Mouse (Mus musculus): Measurements from ENCODE around the gene Pygo1. TPM values are rescaled to one million over a fixed set of nuclear protein-coding genes. Genes with fewer than 3 reads are reported as not detected.
A peak's percentile ranks its signal among the peaks of the same experiment; 100 is the strongest.

Pygo1 gene
- polyA plus RNA-seq, 2 experiments, result 8.4 to 11.0 TPM

DNA sequence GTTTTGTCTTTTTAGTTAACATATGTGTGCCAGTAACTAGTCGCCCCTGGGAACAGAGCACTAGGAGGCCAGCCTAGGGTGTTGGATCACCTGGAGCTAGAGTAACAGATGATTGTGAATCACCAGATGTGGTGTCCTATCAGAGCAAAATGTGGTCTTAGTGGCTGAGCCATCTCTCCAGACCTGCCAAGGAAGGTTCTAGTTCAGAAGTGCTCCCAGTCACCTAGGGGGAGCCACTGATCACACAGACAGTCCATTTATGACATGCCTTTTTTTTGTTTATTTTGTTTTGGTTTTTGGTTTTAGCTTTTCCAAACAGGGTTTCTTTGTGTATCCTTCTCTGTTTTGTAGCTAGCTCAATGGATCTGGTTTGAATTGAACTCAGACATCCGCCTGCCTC lies 14.1 kb upstream of the Pygo1 start:
- ATAC-seq (ENCODE audit: low FRiP score, low read depth) (no peak), DNase-seq (ENCODE audit: low spot score) (no peak)
- no peaks in the 10 kb centered on the region for H3K9me3 ChIP-seq (ENCODE audit: control insufficient read depth, low read length)
- no peaks in the 10 kb centered on the region for H3K36me3 ChIP-seq (ENCODE audit: control insufficient read depth, insufficient read depth, low read length)
- TF ChIP-seq POLR2A (IDR thresholded peaks at IDR 0.05; ENCODE audit: borderline replicate concordance, extremely low read depth, insufficient read depth, insufficient read length), result no peak
- H3K4me3 ChIP-seq (replicated peaks; ENCODE audit: low read length), result no peak overlapping the region
- no peak overlapping the region for H3K9ac ChIP-seq (ENCODE audit: low read depth, low read length, severe bottlenecking)
- H3K27ac ChIP-seq (replicated peaks; ENCODE audit: low read depth, low read length), result no peak overlapping the region
- no peak overlapping the region for H3K4me2 ChIP-seq (replicated peaks; ENCODE audit: low read depth, low read length, severe bottlenecking)
- 88% methylated on average over 2 of the region's 2 CpGs for WGBS
- no peaks in the 10 kb centered on the region for H3K27me3 ChIP-seq (ENCODE audit: control insufficient read depth, insufficient read depth, low read length)
- peaks cover 5% of the 10 kb centered on the region; the same call in 1 of the 2 replicates for H3K4me1 ChIP-seq (ENCODE audit: control insufficient read depth, insufficient read depth, low read length)

DNA sequence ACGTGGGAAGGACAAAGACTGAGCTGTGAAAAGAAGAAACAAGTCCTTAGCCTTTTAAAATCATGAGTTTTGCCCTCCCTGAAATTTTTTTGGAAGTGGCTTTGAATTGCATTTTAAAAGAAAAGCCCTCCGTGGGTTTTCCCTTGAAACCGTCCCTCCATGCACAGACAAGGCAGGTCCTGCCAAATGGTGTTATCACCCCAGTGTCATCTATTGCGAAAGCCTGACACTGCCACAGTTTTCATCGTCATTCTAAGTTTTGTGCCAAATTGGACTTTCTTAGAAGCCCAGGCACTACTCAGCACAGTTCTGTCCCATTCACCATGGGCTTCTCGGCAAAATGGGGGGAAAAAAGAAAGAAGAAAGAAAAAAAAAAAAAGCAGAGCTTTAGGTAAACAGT lies 11.9 kb upstream of the Pygo1 start:
- no peak overlapping the region for H3K4me2 ChIP-seq (replicated peaks; ENCODE audit: low read depth, low read length, severe bottlenecking)
- H3K27ac ChIP-seq (replicated peaks; ENCODE audit: low read depth, low read length), result no peak overlapping the region
- H3K9me3 ChIP-seq (ENCODE audit: control insufficient read depth, low read length), result no peaks in the 10 kb centered on the region
- TF ChIP-seq POLR2A (IDR thresholded peaks at IDR 0.05; ENCODE audit: borderline replicate concordance, extremely low read depth, insufficient read depth, insufficient read length), result no peak
- H3K4me1 ChIP-seq (ENCODE audit: control insufficient read depth, insufficient read depth, low read length), result no peaks in the 10 kb centered on the region
- H3K36me3 ChIP-seq (ENCODE audit: control insufficient read depth, insufficient read depth, low read length), result no peaks in the 10 kb centered on the region
- ATAC-seq (ENCODE audit: low FRiP score, low read depth) (no peak), DNase-seq (ENCODE audit: low spot score) (no peak)
- WGBS, result 73% methylated on average over 6 of the region's 6 CpGs
- H3K9ac ChIP-seq (ENCODE audit: low read depth, low read length, severe bottlenecking), result no peak overlapping the region
- H3K4me3 ChIP-seq (replicated peaks; ENCODE audit: low read length), result no peak overlapping the region
- H3K27me3 ChIP-seq (ENCODE audit: control insufficient read depth, insufficient read depth, low read length), result no peaks in the 10 kb centered on the region

DNA sequence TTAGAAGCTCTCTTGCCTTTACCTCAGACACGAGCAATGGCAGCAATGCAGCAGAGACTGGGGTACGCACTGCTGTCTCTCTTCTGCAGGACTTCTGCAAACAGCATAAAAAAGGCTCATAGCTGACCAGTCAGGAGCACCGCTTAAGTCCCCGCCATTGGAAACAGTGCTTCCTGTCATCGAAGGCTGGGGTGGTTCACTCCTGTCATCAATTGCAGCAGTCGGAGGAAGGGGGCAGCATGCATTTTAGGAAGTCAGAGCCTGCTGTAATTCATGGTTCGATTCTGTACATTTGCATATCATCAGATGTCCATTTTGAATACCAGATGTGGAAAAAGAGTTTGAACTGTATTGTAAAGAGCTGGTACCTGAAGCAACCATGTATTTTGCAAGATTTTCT lies 9.7 kb upstream of the Pygo1 start:
- no peak for TF ChIP-seq POLR2A (IDR thresholded peaks at IDR 0.05; ENCODE audit: borderline replicate concordance, extremely low read depth, insufficient read depth, insufficient read length)
- Histone ChIP-seq H3K27me3 (ENCODE audit: control insufficient read depth, insufficient read depth, low read length) (no peaks in the 10 kb centered on the region), H3K9me3 (ENCODE audit: control insufficient read depth, low read length) (no peaks in the 10 kb centered on the region), H3K36me3 (ENCODE audit: control insufficient read depth, insufficient read depth, low read length) (no peaks in the 10 kb centered on the region), H3K4me3 (replicated peaks; ENCODE audit: low read length) (no peak overlapping the region), H3K9ac (ENCODE audit: low read depth, low read length, severe bottlenecking) (no peak overlapping the region), H3K4me1 (ENCODE audit: control insufficient read depth, insufficient read depth, low read length) (no peaks in the 10 kb centered on the region), H3K27ac (replicated peaks; ENCODE audit: low read depth, low read length) (no peak overlapping the region), H3K4me2 (replicated peaks; ENCODE audit: low read depth, low read length, severe bottlenecking) (no peak overlapping the region)
- DNase-seq (ENCODE audit: low spot score), result no peak
- WGBS, result 69% methylated on average over 7 of the region's 7 CpGs
- ATAC-seq (ENCODE audit: low FRiP score, low read depth), result no peak

DNA sequence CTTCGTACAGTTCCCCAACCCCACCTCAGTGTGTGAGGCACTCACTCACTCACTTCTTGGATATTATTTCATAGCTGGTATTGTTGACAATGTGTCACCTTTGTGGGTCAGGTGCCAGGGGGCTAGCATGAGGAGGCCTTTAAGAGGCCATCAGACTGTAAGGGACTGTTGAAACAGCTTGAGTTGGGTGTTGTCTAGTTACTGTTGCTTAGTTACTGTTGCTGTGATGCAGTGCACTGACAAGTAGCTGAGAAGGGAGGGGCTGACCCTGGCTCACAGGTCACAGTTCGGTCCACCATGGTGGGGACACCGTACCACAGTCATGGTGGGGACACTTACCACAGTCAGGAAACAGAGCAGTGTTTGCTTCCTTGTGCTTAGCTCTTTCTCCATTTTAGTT lies 2.4 kb upstream of the Pygo1 start:
- Histone ChIP-seq H3K9ac (ENCODE audit: low read depth, low read length, severe bottlenecking) (no peak overlapping the region), H3K4me3 (replicated peaks; ENCODE audit: low read length) (no peak overlapping the region), H3K9me3 (ENCODE audit: control insufficient read depth, low read length) (no peaks in the 10 kb centered on the region), H3K27me3 (ENCODE audit: control insufficient read depth, insufficient read depth, low read length) (no peaks in the 10 kb centered on the region), H3K4me1 (ENCODE audit: control insufficient read depth, insufficient read depth, low read length) (peaks cover 17% of the 10 kb centered on the region), H3K27ac (replicated peaks; ENCODE audit: low read depth, low read length) (no peak overlapping the region), H3K36me3 (ENCODE audit: control insufficient read depth, insufficient read depth, low read length) (no peaks in the 10 kb centered on the region), H3K4me2 (replicated peaks; ENCODE audit: low read depth, low read length, severe bottlenecking) (no peak overlapping the region)
- ATAC-seq (ENCODE audit: low FRiP score, low read depth) (no peak), DNase-seq (ENCODE audit: low spot score) (no peak)
- WGBS, result 93% methylated on average over 3 of the region's 3 CpGs
- no peak for TF ChIP-seq POLR2A (IDR thresholded peaks at IDR 0.05; ENCODE audit: borderline replicate concordance, extremely low read depth, insufficient read depth, insufficient read length)

DNA sequence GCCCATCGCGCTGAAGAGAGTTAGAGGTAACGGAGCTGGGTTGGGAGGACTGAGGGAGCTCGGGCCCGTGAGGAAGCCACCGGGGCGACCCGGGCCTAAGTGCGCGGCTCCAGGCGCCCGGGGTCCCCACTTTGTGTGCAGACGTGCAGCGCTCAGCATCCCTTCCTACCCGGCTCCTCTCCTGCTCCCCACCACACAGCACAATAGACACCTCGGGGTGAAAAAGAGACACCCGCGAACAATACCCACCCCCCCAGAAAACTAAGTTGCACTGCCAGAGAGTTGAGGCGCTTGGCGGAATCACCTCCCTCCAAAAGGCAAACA lies 452 bp downstream of the Pygo1 start:
- ATAC-seq (ENCODE audit: low FRiP score, low read depth) (peak; percentile 53), DNase-seq (ENCODE audit: low spot score) (no peak)
- Histone ChIP-seq H3K27me3 (ENCODE audit: control insufficient read depth, insufficient read depth, low read length) (no peaks in the 10 kb centered on the region), H3K4me1 (ENCODE audit: control insufficient read depth, insufficient read depth, low read length) (peaks cover 17% of the 10 kb centered on the region), H3K4me2 (replicated peaks; ENCODE audit: low read depth, low read length, severe bottlenecking) (peak overlapping the region; percentile 73), H3K9ac (ENCODE audit: low read depth, low read length, severe bottlenecking) (peak overlapping the region; percentile 99), H3K27ac (replicated peaks; ENCODE audit: low read depth, low read length) (peak overlapping the region; percentile 95), H3K4me3 (replicated peaks; ENCODE audit: low read length) (peak overlapping the region; percentile 83), H3K36me3 (ENCODE audit: control insufficient read depth, insufficient read depth, low read length) (no peaks in the 10 kb centered on the region), H3K9me3 (ENCODE audit: control insufficient read depth, low read length) (no peaks in the 10 kb centered on the region)
- WGBS, result under 1% methylated on average over 19 of the region's 20 CpGs
- no peak for TF ChIP-seq POLR2A (IDR thresholded peaks at IDR 0.05; ENCODE audit: borderline replicate concordance, extremely low read depth, insufficient read depth, insufficient read length)

DNA sequence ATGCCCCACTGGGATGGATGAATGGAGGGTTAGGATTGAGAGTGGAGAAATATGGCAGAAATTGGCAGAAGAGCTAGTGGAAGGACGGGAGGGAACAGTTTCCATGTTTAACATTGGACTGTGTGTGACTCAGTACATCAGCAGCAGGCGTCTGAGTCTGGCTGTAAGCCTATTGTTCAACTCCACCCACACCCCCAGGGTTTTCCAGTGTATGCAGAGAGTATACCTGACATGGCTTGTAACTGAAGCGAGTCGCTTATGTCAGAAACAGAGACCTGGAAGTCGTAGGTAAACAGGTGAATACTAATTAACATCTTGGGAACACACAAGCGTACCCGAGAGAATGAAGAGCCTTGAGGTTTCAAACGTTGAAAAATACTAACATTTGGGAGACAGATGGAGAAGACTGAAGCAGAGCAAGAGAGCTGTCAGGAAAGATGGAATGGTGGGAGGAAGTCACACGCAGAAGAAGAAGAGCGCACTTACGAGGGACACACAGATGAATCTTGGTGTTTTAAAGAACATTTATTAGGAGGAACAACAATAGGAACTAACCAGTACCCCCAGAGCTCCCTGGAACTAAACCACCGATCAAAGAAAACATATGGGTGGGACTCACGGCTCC lies 5.8 kb downstream of the Pygo1 start:
- no peak overlapping the region for H3K9ac ChIP-seq (ENCODE audit: low read depth, low read length, severe bottlenecking)
- peaks cover 18% of the 10 kb centered on the region for H3K36me3 ChIP-seq (ENCODE audit: control insufficient read depth, insufficient read depth, low read length)
- H3K27ac ChIP-seq (replicated peaks; ENCODE audit: low read depth, low read length), result no peak overlapping the region
- ATAC-seq (ENCODE audit: low FRiP score, low read depth), result no peak
- no peaks in the 10 kb centered on the region for H3K27me3 ChIP-seq (ENCODE audit: control insufficient read depth, insufficient read depth, low read length)
- H3K4me3 ChIP-seq (replicated peaks; ENCODE audit: low read length), result no peak overlapping the region
- peaks cover 11% of the 10 kb centered on the region for H3K4me1 ChIP-seq (ENCODE audit: control insufficient read depth, insufficient read depth, low read length)
- H3K9me3 ChIP-seq (ENCODE audit: control insufficient read depth, low read length), result no peaks in the 10 kb centered on the region
- H3K4me2 ChIP-seq (replicated peaks; ENCODE audit: low read depth, low read length, severe bottlenecking), result no peak overlapping the region
- no peak for TF ChIP-seq POLR2A (IDR thresholded peaks at IDR 0.05; ENCODE audit: borderline replicate concordance, extremely low read depth, insufficient read depth, insufficient read length)
- 78% methylated on average over 13 of the region's 13 CpGs for WGBS
- no peak for DNase-seq (ENCODE audit: low spot score)
